Mouse (Mus musculus): ENCODE measurements around the gene Il16. TPM values are rescaled to one million over a fixed set of nuclear protein-coding genes. Genes with fewer than 3 reads are reported as not detected.

The Il16 gene
- polyA plus RNA-seq, 1 experiment: 0.03 TPM

DNA sequence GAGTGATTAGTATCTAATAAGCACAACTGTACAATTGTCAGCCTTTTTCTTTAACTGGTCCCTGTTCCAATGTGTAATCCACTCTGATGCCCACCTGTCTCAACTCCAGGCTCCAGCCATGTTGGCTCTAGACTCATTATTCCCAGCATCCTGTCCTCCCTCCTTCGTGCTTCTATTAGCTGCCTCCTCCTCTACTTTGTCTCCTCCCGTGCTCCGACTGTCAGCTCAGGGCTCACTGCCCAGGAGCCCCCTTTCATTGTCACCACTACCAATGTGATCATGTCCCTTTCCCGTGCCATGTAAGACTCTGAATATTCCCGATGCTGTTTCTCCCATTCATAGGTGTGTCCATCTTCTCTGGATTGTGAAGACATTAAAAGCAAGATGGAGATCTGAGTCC is 16.8 kb upstream of the Il16 start:
- Histone ChIP-seq H3K36me3 (ENCODE audit: control insufficient read depth) (no peaks in the 10 kb centered on the region), H3K4me3 (replicated peaks) (no peak overlapping the region), H3K9me3 (ENCODE audit: control insufficient read depth, low read length) (no peaks in the 10 kb centered on the region), H3K27me3 (ENCODE audit: control insufficient read depth) (no peaks in the 10 kb centered on the region), H3K4me1 (ENCODE audit: control insufficient read depth) (no peaks in the 10 kb centered on the region)
- TF ChIP-seq GATA1 (IDR thresholded peaks at IDR 0.05; ENCODE audit: low read length): no peak
- TF ChIP-seq TAL1 (IDR thresholded peaks at IDR 0.05; ENCODE audit: low read length): no peak

DNA sequence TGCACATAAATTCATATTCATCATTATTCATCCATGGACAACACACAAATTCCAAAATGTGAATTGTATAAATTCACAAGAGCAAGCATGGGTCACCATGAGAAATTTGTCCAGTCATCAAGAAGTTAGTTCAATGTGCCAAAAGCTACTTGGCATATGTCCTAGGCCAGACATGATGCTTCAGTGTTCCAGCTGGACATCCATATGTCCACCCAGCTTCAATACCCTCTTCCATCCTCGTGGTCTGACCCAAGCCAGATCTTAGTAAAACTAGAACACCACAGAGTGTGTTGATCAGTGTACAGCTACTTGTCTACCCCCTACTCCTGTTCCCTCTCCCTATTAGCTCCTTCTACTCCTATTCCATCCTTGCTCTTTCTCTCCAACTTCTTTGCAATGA is 5.5 kb upstream of the Il16 start:
- H3K4me1 ChIP-seq (ENCODE audit: control insufficient read depth): no peaks in the 10 kb centered on the region

DNA sequence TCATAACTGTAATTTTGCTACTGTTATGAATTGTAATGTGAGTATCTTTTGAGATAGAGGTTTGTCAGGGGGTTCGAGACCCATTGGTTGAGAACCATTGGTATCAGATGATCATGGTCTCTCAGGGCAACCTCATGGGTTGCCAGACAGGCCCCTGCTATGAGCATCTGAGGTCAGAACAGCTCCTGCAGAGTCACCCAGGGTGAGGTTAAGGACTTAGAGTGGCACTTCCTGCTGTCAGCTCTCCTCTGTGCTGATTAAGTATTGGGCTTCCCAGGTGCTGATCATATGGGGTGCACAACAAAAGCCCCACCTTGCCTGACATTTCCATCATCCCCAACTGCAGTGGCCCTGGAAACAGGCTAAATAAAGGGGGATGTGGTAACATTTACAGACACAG is 2.9 kb upstream of the Il16 start:
- TF ChIP-seq TAL1 (IDR thresholded peaks at IDR 0.05; ENCODE audit: low read length): no peak
- TF ChIP-seq GATA1 (IDR thresholded peaks at IDR 0.05; ENCODE audit: low read length): no peak
- H3K4me3 ChIP-seq (replicated peaks): no peak overlapping the region
- no peaks in the 10 kb centered on the region for H3K36me3 ChIP-seq (ENCODE audit: control insufficient read depth)
- no peaks in the 10 kb centered on the region for H3K4me1 ChIP-seq (ENCODE audit: control insufficient read depth)
- H3K9me3 ChIP-seq (ENCODE audit: control insufficient read depth, low read length): no peaks in the 10 kb centered on the region
- H3K27me3 ChIP-seq (ENCODE audit: control insufficient read depth): no peaks in the 10 kb centered on the region

More for the DNA sequence above, 5.5 kb upstream of the Il16 start:
- Histone ChIP-seq H3K9me3 (ENCODE audit: control insufficient read depth, low read length) (no peaks in the 10 kb centered on the region), H3K4me3 (replicated peaks) (no peak overlapping the region), H3K36me3 (ENCODE audit: control insufficient read depth) (no peaks in the 10 kb centered on the region), H3K27me3 (ENCODE audit: control insufficient read depth) (no peaks in the 10 kb centered on the region)
- TF ChIP-seq GATA1 (IDR thresholded peaks at IDR 0.05; ENCODE audit: low read length) (no peak), TAL1 (IDR thresholded peaks at IDR 0.05; ENCODE audit: low read length) (no peak)

DNA sequence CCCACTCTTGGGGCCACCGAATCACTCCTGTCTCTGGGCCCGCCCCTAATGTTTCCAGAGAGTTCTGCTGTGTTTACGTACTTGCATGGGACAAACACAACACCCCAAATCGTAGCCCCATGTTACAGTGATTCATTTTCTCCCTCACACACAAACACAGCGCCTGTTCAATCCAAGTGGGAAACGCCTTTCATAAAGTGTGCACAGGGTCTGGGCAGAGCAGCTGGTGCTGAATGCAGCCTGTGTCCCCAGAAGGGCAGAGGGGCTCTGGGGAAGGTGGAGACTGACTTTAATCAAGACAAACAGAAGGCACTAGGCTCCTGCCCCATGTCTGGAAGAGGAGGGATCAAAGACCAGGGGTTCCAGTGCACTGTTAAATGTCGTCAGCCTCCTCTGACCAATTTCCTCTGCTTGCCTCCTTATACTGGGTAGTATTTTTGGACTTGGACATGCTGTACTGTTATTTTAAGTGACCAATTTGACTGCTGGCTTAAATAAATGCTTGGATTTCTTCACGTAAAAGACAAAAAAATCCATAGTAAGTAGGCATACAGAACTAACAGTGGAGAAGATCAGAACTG is 671 bp upstream of the Il16 start:
- TF ChIP-seq GATA1 (IDR thresholded peaks at IDR 0.05; ENCODE audit: low read length): no peak
- no peak for TF ChIP-seq TAL1 (IDR thresholded peaks at IDR 0.05; ENCODE audit: low read length)
- no peaks in the 10 kb centered on the region for H3K27me3 ChIP-seq (ENCODE audit: control insufficient read depth)
- no peak overlapping the region for H3K4me3 ChIP-seq (replicated peaks)
- H3K4me1 ChIP-seq (ENCODE audit: control insufficient read depth): no peaks in the 10 kb centered on the region
- H3K9me3 ChIP-seq (ENCODE audit: control insufficient read depth, low read length): no peaks in the 10 kb centered on the region
- no peaks in the 10 kb centered on the region for H3K36me3 ChIP-seq (ENCODE audit: control insufficient read depth)

DNA sequence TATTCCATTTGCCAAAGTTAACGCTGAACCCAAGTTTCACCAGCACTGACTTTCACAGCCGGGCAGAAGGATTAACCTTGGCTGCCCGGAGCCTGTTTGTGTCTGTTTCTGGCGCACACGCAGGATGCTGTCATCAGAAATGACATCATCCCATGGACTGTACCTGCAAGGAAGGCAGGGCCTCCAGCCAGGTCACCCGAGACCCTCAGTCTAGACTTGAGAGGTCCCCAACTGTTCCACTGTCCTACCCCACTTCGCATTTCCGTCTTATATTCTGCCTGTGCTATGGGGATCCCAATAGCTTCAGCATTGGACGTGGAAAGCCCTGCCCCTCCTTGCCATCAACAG is 487 bp downstream of the Il16 start:
- TF ChIP-seq TAL1 (IDR thresholded peaks at IDR 0.05; ENCODE audit: low read length): no peak
- no peak for TF ChIP-seq GATA1 (IDR thresholded peaks at IDR 0.05; ENCODE audit: low read length)
- no peaks in the 10 kb centered on the region for H3K36me3 ChIP-seq (ENCODE audit: control insufficient read depth)

DNA sequence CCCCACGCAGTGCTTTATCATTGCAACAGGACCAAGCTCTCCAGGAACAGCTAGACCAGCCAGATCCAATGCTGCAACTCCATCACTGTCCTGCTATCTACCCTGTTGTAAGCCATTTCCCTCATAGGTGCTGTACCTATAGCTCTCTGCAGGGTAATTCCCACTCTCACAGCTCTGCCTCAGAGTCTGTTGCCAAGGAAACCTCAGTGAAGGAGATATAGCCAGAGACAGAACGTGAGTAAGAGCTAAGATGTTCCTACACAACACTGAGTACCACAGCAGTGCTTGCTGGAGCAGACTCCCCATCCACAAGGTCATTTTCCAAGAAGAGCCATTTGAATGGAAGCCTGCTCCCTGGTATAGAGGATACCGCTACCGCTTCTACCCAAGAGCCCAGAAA is 1.3 kb downstream of the Il16 start:
- no peak for TF ChIP-seq TAL1 (IDR thresholded peaks at IDR 0.05; ENCODE audit: low read length)
- TF ChIP-seq GATA1 (IDR thresholded peaks at IDR 0.05; ENCODE audit: low read length): no peak
- no peak overlapping the region for H3K4me3 ChIP-seq (replicated peaks)

More for the DNA sequence above, 487 bp downstream of the Il16 start:
- no peaks in the 10 kb centered on the region for H3K27me3 ChIP-seq (ENCODE audit: control insufficient read depth)
- H3K4me1 ChIP-seq (ENCODE audit: control insufficient read depth): no peaks in the 10 kb centered on the region
- no peaks in the 10 kb centered on the region for H3K9me3 ChIP-seq (ENCODE audit: control insufficient read depth, low read length)
- no peak overlapping the region for H3K4me3 ChIP-seq (replicated peaks)

DNA sequence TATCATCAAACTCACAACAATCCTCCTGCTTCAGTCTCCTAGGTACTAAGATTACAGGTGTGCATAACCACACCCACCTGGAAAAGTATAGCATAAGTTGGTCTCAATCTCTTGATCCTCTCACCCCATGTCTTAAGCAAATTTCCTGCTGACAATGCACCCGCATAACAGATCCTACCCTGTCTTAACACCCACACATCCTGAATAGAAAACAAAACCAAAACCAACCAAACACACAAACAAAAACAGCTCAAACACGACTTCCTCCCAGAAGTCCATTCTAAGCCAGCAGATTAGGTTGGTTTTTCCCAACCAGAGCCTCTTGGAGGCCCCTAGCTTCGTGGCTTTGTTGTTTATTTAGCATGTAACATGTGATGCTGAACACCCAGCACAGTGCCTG is 2.8 kb downstream of the Il16 start:
- no peaks in the 10 kb centered on the region for H3K9me3 ChIP-seq (ENCODE audit: control insufficient read depth, low read length)
- H3K4me3 ChIP-seq (replicated peaks): no peak overlapping the region
- TF ChIP-seq GATA1 (IDR thresholded peaks at IDR 0.05; ENCODE audit: low read length): no peak
- no peak for TF ChIP-seq TAL1 (IDR thresholded peaks at IDR 0.05; ENCODE audit: low read length)
- H3K36me3 ChIP-seq (ENCODE audit: control insufficient read depth): no peaks in the 10 kb centered on the region
- no peaks in the 10 kb centered on the region for H3K27me3 ChIP-seq (ENCODE audit: control insufficient read depth)
- no peaks in the 10 kb centered on the region for H3K4me1 ChIP-seq (ENCODE audit: control insufficient read depth)

More for the DNA sequence above, 1.3 kb downstream of the Il16 start:
- Histone ChIP-seq H3K36me3 (ENCODE audit: control insufficient read depth) (no peaks in the 10 kb centered on the region), H3K9me3 (ENCODE audit: control insufficient read depth, low read length) (no peaks in the 10 kb centered on the region), H3K4me1 (ENCODE audit: control insufficient read depth) (no peaks in the 10 kb centered on the region), H3K27me3 (ENCODE audit: control insufficient read depth) (no peaks in the 10 kb centered on the region)

DNA sequence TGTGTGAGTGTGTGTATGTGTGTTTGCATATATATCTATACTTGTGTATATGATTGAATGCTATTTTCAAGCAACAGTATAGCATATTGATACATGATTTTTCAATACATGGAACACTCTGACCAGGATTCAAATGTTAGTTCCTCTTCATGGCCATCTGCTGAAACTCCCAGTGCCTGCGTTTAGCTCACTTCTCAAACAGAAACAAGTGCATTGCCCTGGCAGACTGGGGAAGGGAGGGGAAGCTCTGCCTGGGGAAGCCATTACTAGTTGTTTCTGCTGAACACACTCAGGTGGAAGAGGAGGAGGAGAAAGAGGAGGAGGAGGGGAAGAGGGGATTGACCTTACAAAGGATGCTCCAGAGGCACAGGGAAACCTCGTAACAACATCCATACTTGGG is 3.5 kb downstream of the Il16 start:
- Histone ChIP-seq H3K36me3 (ENCODE audit: control insufficient read depth) (no peaks in the 10 kb centered on the region), H3K4me1 (ENCODE audit: control insufficient read depth) (no peaks in the 10 kb centered on the region), H3K27me3 (ENCODE audit: control insufficient read depth) (no peaks in the 10 kb centered on the region), H3K9me3 (ENCODE audit: control insufficient read depth, low read length) (no peaks in the 10 kb centered on the region), H3K4me3 (replicated peaks) (no peak overlapping the region)
- TF ChIP-seq TAL1 (IDR thresholded peaks at IDR 0.05; ENCODE audit: low read length) (no peak), GATA1 (IDR thresholded peaks at IDR 0.05; ENCODE audit: low read length) (no peak)

DNA sequence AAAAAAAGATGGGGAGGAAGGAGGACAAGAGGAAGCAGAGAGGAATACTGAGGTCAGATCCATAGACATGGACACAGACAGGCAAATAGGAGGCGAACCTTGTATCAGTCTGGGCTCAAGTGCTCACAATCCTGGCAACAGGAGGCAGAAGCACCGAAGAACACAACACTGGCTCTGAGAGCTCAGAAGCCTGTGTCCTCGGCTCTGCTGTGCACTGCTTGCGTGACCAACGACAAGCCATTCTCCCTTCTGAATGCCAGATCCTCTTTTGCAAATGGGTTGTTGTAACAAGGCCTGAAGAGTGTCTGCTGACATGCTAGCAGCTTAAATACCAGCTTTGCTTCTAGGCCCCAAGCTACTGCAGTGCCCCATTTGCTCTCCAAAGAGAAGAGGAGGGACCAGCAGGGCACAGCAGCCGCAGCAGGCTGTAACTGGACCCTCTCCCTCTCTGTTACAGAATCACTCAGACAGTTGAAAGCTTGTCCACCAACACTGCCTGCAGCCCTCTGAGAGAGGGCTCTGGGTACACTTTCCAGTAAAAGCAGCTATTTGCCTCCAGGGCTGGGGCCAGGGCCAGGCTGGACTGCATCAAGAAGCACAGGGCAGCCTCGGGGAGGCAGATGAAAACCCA is 5.7 kb downstream of the Il16 start:
- TF ChIP-seq GATA1 (IDR thresholded peaks at IDR 0.05; ENCODE audit: low read length) (no peak), TAL1 (IDR thresholded peaks at IDR 0.05; ENCODE audit: low read length) (no peak)
- Histone ChIP-seq H3K36me3 (ENCODE audit: control insufficient read depth) (no peaks in the 10 kb centered on the region), H3K4me1 (ENCODE audit: control insufficient read depth) (no peaks in the 10 kb centered on the region), H3K27me3 (ENCODE audit: control insufficient read depth) (no peaks in the 10 kb centered on the region), H3K4me3 (replicated peaks) (no peak overlapping the region), H3K9me3 (ENCODE audit: control insufficient read depth, low read length) (peaks cover 4% of the 10 kb centered on the region; the same call in 1 of the 2 replicates)
